Mouse (Mus musculus): ENCODE data around the gene Arhgef39.
"Not testable (repeated sequence)": the region's sequence is repeated elsewhere in the genome, so short reads cannot be mapped to it uniquely, and the experiment has no call there.

The Arhgef39 gene

GRCm38 (mm10) chr4:43507938-43508665 is 8.6 kb upstream of the Arhgef39 start:
- DNase-seq (ENCODE audit: low spot score in 2 of 2), result peak in 1 of 2 experiments; percentile 61

DNA sequence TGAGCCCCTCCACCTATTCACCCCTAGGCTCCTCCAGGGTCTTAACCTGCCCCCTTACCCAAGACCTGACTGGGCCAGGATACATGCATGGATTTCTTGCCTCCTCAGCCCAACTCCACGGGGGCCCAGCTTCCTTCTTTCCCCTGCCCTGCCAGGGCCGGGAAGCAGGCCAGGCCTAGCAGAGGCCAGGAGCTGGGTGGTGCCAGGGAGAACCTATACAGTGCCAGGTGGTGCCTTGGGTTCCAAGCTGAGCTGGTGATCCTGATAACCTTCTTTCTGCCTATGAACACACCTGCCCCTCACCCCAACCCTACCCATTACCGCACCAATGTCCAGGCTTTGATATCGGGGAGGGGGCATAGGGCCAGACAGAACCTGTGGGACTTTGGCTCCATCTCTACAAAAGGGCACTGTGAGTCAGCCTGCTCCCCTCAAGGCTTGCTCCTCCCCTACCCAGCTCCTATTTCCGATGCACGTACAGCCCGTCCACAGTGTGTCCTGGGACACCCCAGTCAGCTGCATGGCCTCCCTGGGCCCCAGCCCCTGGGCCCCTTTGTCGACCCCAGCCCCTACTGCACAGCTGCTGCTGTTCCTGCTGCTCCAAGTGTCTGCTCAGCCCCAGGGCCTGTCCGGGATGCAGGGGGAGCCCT is 7.2 kb upstream of the Arhgef39 start, which contains the start of gene Car9:
Car9 (plus strand) TSS at position 431 of the 650 bp plus-strand sequence.
- no peak for DNase-seq (ENCODE audit: low spot score in 2 of 2)

DNA sequence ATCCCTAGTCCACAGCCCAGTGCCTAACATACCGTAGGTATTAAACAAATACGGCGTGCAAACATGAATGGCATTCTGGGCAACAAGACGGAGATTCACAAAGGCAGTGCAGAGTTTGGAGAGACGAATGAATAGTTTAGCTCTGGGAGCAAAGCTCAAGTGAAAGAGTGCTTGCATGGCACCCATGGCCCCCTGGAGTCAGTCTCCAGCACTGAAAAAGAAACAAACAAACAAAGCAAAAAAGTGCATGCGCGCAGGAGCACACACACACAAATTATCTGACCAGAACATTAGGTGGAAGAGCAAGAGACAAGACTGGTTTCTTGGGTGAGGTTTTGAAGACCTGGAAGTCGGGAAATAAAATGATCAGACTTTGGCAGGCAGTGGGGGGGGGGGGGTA is 6.6 kb upstream of the Arhgef39 start:
- no peak for DNase-seq (ENCODE audit: low spot score in 2 of 2)

GRCm38 (mm10) chr4:43504269-43504668 is 4.8 kb upstream of the Arhgef39 start:
- DNase-seq (ENCODE audit: low spot score in 2 of 2), result no peak

- DNase-seq (ENCODE audit: low spot score in 2 of 2), result no peak
Observed at GRCm38 (mm10) chr4:43503506-43503905, 4.0 kb upstream of the Arhgef39 start.

DNA sequence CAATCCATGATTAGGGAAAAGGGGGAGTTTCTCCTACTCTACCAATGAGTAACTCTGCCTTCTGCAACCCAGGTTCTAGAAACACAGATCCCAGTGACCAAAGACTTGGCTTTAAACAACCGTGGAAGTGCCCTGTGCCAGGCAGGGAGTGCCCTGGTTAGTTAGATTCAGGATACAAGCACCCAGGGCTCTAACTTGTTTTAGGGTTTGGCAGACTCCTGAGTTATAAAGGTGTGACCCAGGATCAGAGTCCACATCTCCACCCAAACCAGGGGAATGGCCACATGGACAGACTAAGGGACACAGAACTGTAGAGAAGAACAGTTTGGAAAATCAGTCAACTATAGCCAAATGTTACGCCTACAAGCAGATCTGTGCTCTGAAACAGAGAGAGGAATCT is 3.5 kb upstream of the Arhgef39 start:
- DNase-seq (ENCODE audit: low spot score in 2 of 2), result no peak

GRCm38 (mm10) chr4:43498983-43499382 is 512 bp downstream of the Arhgef39 start:
- peak; percentile 58 to 75 for DNase-seq (ENCODE audit: low spot score in 2 of 2)

GRCm38 (mm10) chr4:43497946-43498345 is 1.5 kb downstream of the Arhgef39 start:
- peak in 1 of 2 experiments; percentile 59 for DNase-seq (ENCODE audit: low spot score in 2 of 2)

GRCm38 (mm10) chr4:43497405-43497804 is 2.1 kb downstream of the Arhgef39 start:
- peak in 1 of 2 experiments; percentile 55 for DNase-seq (ENCODE audit: low spot score in 2 of 2)

DNA sequence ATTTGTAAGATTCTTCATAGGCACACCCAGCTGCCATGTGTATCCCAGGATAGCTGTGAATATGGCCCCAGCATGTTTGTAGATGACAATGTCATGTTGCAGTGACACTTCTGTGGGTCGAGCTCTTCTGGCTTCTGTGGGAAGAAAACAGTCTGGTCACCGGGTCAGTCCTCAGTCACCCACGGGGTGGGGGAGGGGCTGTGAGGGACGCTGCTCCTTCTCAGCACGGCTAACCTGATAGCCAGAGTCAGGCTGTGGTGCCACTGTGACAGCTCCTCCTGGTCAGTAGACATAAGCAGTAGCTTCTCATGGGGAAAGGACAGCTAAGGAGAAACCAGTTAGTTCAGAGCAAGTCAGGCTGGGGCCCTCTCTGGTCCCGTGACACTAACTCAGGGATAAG is 2.9 kb downstream of the Arhgef39 start:
- DNase-seq (ENCODE audit: low spot score in 2 of 2), result peak in 1 of 2 experiments; percentile 59

GRCm38 (mm10) chr4:43493846-43494240 is 5.7 kb downstream of the Arhgef39 start:
- no peak for DNase-seq (ENCODE audit: low spot score in 2 of 2)

DNA sequence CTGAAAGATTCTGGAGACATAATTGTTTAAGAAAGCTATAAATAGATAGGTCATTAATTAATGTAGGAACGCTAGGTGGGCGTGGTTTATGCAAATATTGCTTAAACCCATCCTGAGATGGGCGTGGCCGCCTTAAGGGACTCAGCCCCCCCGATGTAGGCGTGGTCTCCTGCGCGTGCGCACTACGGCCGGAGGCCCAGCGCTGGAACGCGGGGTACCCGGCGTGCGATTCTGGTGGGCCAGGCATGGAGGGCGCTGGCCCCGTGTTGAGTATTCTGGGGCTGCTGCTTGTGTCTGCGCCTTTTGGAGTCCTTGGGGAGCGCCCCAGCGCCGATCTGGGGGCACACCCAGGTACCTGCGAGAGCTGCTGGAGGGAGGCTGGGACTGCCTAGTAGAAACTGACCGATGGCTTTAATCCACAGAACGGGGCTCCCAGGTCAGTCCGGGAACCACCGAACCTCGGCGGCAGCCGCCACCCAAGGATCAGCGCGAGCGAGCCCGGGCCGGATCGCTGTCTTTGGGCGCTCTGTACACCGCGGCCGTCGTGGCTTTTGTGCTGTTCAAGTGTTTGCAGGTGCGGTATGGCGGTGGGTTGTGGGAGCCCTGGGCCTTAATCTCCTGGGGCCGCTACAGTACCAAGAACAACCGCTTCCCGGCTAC is 6.2 kb downstream of the Arhgef39 start:
- DNase-seq (ENCODE audit: low spot score in 2 of 2), result peak; percentile 97 to 99

- peak; percentile 90 to 92 for DNase-seq (ENCODE audit: low spot score in 2 of 2)
Observed at GRCm38 (mm10) chr4:43492821-43493185, 6.7 kb downstream of the Arhgef39 start, which contains the start of gene Ccdc107. Gene Ccdc107 (plus strand): TSS chr4:43492900.

GRCm38 (mm10) chr4:43492101-43492820 is 7.2 kb downstream of the Arhgef39 start:
- no peak for DNase-seq (ENCODE audit: low spot score in 2 of 2)

DNA sequence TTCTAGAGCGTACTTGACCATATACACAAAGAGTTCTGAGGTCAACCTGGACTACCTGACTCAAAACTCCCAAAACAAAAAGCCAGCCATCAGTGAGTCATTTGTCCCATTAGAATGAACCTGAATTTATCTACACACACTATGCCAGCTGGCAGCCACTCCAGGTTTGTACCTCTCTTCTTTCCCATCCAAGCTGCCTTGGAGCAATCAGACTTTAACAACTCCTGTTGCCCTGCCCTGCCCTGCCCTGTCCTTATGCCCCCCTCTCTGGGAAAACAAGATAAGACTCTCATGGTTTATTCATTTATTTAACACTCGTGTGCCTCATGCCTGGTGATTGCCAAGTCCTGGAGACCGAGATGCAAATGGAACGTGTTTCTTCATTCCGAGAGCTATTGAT is 8.7 kb downstream of the Arhgef39 start:
- no peak for DNase-seq (ENCODE audit: low spot score in 2 of 2)

GRCm38 (mm10) chr4:43489611-43490010 is 9.9 kb downstream of the Arhgef39 start:
- no peak for DNase-seq (ENCODE audit: low spot score in 2 of 2)

DNA sequence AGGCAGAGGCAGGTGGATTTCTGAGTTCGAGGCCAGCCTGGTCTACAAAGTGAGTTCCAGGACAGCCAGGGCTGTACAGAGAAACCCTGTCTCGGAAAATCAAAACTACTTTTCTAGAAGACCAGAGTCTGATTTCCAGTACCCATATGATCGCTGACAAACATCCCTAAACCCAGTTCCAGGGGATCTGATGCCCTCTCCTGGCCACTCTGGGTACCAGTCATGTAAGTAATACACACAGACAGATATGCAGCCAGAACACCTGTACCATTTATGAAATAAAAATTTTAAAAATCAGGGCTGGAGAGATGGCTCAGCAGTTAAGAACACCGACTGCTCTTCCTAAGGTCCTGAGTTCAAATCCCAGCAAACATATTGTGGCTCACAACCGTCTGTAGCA is 13.8 kb downstream of the Arhgef39 start:
- not testable (repeated sequence) for DNase-seq (ENCODE audit: low spot score in 2 of 2)

- no peak for DNase-seq (ENCODE audit: low spot score in 2 of 2)
Observed at GRCm38 (mm10) chr4:43483535-43484091, 15.9 kb downstream of the Arhgef39 start, which contains the start of gene Sit1. Gene Sit1 (minus strand): TSS chr4:43483734.

DNA sequence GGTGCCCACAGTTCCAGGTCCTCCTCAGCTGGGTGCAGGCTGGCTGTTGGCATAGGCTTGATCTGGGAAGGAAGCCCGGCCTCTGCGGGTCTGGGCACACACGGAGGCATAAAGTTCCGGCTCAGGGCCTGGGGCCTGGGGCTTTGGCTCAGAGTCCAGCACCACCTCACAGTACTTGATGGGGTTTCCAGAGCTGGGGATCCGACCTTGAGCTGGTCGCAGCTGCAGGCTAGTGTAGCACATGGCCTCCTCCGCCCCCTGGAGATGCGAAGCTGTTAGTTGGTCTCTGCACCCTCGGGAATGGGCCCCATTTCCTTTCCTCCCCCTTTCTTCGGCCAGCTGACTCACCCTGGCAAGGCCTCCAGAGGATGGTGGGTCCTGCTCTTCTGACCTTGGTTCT is 16.9 kb downstream of the Arhgef39 start:
- no peak for DNase-seq (ENCODE audit: low spot score in 2 of 2)

- no peak for DNase-seq (ENCODE audit: low spot score in 2 of 2)
Observed at GRCm38 (mm10) chr4:43481894-43482456, 17.5 kb downstream of the Arhgef39 start.

GRCm38 (mm10) chr4:43480985-43481384 is 18.5 kb downstream of the Arhgef39 start:
- no peak for DNase-seq (ENCODE audit: low spot score in 2 of 2)

All from spleen, postnatal 4 days (tissue).